ENCODE assay signal across 8 mouse cellular contexts in the genomic region with DNA sequence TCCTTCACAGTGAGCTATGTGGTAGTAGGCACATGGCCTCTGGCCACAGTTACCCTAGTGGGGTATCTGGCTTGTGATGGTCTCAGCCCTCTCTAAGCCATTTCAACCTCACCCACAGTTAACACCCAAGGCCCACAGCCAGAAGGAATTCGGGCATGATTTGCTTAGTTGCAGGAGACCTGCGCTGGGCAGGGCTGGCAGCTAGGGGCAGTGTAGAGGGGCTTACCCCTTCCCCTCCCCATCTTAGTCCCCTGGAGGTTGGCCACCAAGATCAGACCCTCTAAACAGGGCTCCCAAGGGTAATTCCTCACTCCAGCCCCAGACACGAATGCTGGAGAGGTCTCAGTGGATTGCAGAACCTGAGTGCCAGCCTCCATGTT. TPM values are rescaled to one million over a fixed set of nuclear protein-coding genes. Genes with fewer than 3 reads are reported as not detected.
A peak's percentile ranks its signal among the peaks of the same experiment; 100 is the strongest.
DNase-seq lines count a peak whose midpoint lies in the region; ATAC-seq and TF ChIP-seq lines count a peak whose summit lies in the region.

No protein-coding gene starts in this region.

- DNase-seq in kidney, adult 8-10 months: no peak
- DNase-seq in liver, postnatal 0 days: no peak
- DNase-seq in urinary bladder, postnatal 25 days (ENCODE audit: low spot score): no peak
- DNase-seq in gastrocnemius, postnatal 36 days: no peak

- peak; percentile 8; the same call in 1 of the 2 replicates for ATAC-seq in kidney, embryonic 16.5 days (ENCODE audit: low FRiP score, low TSS enrichment)
- ATAC-seq in heart, embryonic 15.5 days (replicated peaks; ENCODE audit: insufficient number of reproducible peaks, insufficient read depth, low FRiP score, low read depth): no peak
- peak; percentile 13; the same call in 1 of the 2 replicates for ATAC-seq in liver, postnatal 0 days
- no peak for ATAC-seq in stomach, embryonic 15.5 days (ENCODE audit: insufficient read depth, low FRiP score, low read depth)

- peak overlapping the region; percentile 72 for H3K9ac ChIP-seq in kidney, embryonic 16.5 days (replicated peaks; ENCODE audit: low read length)
- H3K9ac ChIP-seq in heart, embryonic 15.5 days: peak overlapping the region; percentile 53
- no peak overlapping the region for H3K9ac ChIP-seq in liver, postnatal 0 days (replicated peaks)
- peak overlapping the region; percentile 44 for H3K9ac ChIP-seq in stomach, embryonic 15.5 days

- intact Hi-C loops in gastrocnemius, postnatal 36 days (cut with DNase I): no loop called here

- TF ChIP-seq POLR2A in bone marrow macrophage, adult 2 months (IDR thresholded peaks at IDR 0.05; ENCODE audit: borderline replicate concordance, low read depth, low read length): no peak

- H3K36me3 ChIP-seq in kidney, embryonic 16.5 days (ENCODE audit: insufficient read depth, low read length): no peaks in the 10 kb centered on the region
- no peaks in the 10 kb centered on the region for H3K36me3 ChIP-seq in heart, embryonic 15.5 days
- no peaks in the 10 kb centered on the region for H3K36me3 ChIP-seq in liver, postnatal 0 days (replicated peaks; ENCODE audit: insufficient read depth, low read length)
- no peaks in the 10 kb centered on the region for H3K36me3 ChIP-seq in stomach, embryonic 15.5 days

- peaks cover 17% of the 10 kb centered on the region; the same call in 1 of the 2 replicates for H3K4me1 ChIP-seq in kidney, embryonic 16.5 days (ENCODE audit: insufficient read depth, low read length)
- H3K4me1 ChIP-seq in bone marrow macrophage, adult 2 months (ENCODE audit: control insufficient read depth, insufficient read depth, low read length): no peaks in the 10 kb centered on the region
- H3K4me1 ChIP-seq in heart, embryonic 15.5 days (replicated peaks): peaks cover 13% of the 10 kb centered on the region
- peaks cover 13% of the 10 kb centered on the region for H3K4me1 ChIP-seq in liver, postnatal 0 days (ENCODE audit: insufficient read depth)
- peaks cover 18% of the 10 kb centered on the region for H3K4me1 ChIP-seq in stomach, embryonic 15.5 days

- WGBS in kidney, embryonic 16.5 days: 5% methylated on average over 3 of the region's 3 CpGs
- WGBS in heart, embryonic 15.5 days: 9% methylated on average over 3 of the region's 3 CpGs
- WGBS in liver, postnatal 0 days (ENCODE audit: insufficient replicate concordance): 15% methylated on average over 3 of the region's 3 CpGs
- 20% methylated on average over 3 of the region's 3 CpGs for WGBS in stomach, embryonic 15.5 days

- peak overlapping the region; percentile 60 for H3K4me3 ChIP-seq in kidney, embryonic 16.5 days (ENCODE audit: low read length)
- H3K4me3 ChIP-seq in bone marrow macrophage, adult 2 months (ENCODE audit: insufficient read depth, low read length): peak overlapping the region; percentile 58
- H3K4me3 ChIP-seq in heart, embryonic 15.5 days: peak overlapping the region; percentile 60
- H3K4me3 ChIP-seq in liver, postnatal 0 days (ENCODE audit: low read depth, low read length): peak overlapping the region; percentile 54
- peak overlapping the region; percentile 63 for H3K4me3 ChIP-seq in stomach, embryonic 15.5 days (replicated peaks)

- H3K27me3 ChIP-seq in kidney, embryonic 16.5 days (ENCODE audit: insufficient read depth, low read length): peaks cover 4% of the 10 kb centered on the region; the same call in 1 of the 2 replicates
- peaks cover 29% of the 10 kb centered on the region for H3K27me3 ChIP-seq in heart, embryonic 15.5 days
- H3K27me3 ChIP-seq in liver, postnatal 0 days (ENCODE audit: insufficient read depth, low read length): peaks cover 27% of the 10 kb centered on the region
- H3K27me3 ChIP-seq in stomach, embryonic 15.5 days (replicated peaks): 0 out of 2 replicates have a peak, but pooled peaks cover 4% of the 10 kb centered on the region

- no peak for TF ChIP-seq EP300 in liver, postnatal 0 days (IDR thresholded peaks at IDR 0.05; ENCODE audit: low read depth)

- H3K9me3 ChIP-seq in kidney, embryonic 16.5 days (ENCODE audit: low read length): no peaks in the 10 kb centered on the region
- no peaks in the 10 kb centered on the region for H3K9me3 ChIP-seq in heart, embryonic 15.5 days (replicated peaks)
- H3K9me3 ChIP-seq in liver, postnatal 0 days (ENCODE audit: low read length): no peaks in the 10 kb centered on the region
- no peaks in the 10 kb centered on the region for H3K9me3 ChIP-seq in stomach, embryonic 15.5 days

- peak overlapping the region; percentile 99 for H3K4me2 ChIP-seq in kidney, embryonic 16.5 days (replicated peaks; ENCODE audit: low read depth, low read length)
- H3K4me2 ChIP-seq in heart, embryonic 15.5 days: peak overlapping the region; percentile 96
- H3K4me2 ChIP-seq in liver, postnatal 0 days (ENCODE audit: low read depth, low read length): peak overlapping the region; percentile 90
- peak overlapping the region; percentile 100 for H3K4me2 ChIP-seq in stomach, embryonic 15.5 days

- no peak for TF ChIP-seq CTCF in bone marrow macrophage, adult 2 months (IDR thresholded peaks at IDR 0.05; ENCODE audit: low read depth, low read length)
- TF ChIP-seq CTCF in liver, postnatal 0 days (IDR thresholded peaks at IDR 0.05; ENCODE audit: low read depth): peak; percentile 41

- no peak overlapping the region for H3K27ac ChIP-seq in kidney, embryonic 16.5 days (ENCODE audit: low read length)
- no peak overlapping the region for H3K27ac ChIP-seq in bone marrow macrophage, adult 2 months (ENCODE audit: insufficient read depth, low read depth, low read length)
- H3K27ac ChIP-seq in heart, embryonic 15.5 days: no peak overlapping the region
- no peak overlapping the region for H3K27ac ChIP-seq in liver, postnatal 0 days (ENCODE audit: low read depth)
- no peak overlapping the region for H3K27ac ChIP-seq in stomach, embryonic 15.5 days

RNA-seq across cellular contexts. Expression of gene Sned1, which starts 0.9 kb away (rescaled TPM):
- polyA plus RNA-seq in kidney, embryonic 16.5 days (2015; fragmentation: Nextera tagmentation; extraction: Ambion mirVana): 9.5 and 11.1 TPM in 2 replicates
- polyA plus RNA-seq in bone marrow macrophage, adult 2 months (2012; ENCODE audit: insufficient read depth, insufficient read length, missing spikeins): 0.27 and 0.40 TPM in 2 replicates
- polyA plus RNA-seq in heart, embryonic 15.5 days (2015; fragmentation: Nextera tagmentation; extraction: Ambion mirVana): 3.0 and 7.8 TPM in 2 replicates
- polyA plus RNA-seq in liver, postnatal 0 days (2015; fragmentation: Nextera tagmentation; extraction: Ambion mirVana): 0.25 and 0.54 TPM in 2 replicates
- polyA plus RNA-seq in stomach, embryonic 15.5 days (2015; fragmentation: Nextera tagmentation; extraction: Ambion mirVana): 8.7 and 12.3 TPM in 2 replicates
- 1 to 10 TPM; 4.3 to 5.4 TPM for total RNA-seq in gastrocnemius, postnatal 36 days (2021)

Comparison
In these comparisons a context has a peak if more than half of its experiments do, and no peak if none do; other contexts are left out.
1. ATAC-seq: peak in kidney, embryonic 16.5 days (single experiment) and liver, postnatal 0 days (single experiment); none in heart, embryonic 15.5 days (single experiment) and stomach, embryonic 15.5 days (single experiment).
2. Peak in every context shown above with its lines, with median percentiles within 50 percentile points of each other: H3K4me2 ChIP-seq and H3K4me3 ChIP-seq.